Mouse (Mus musculus) right cerebral cortex, postnatal 14 days (tissue): Measurements from ENCODE around the gene Rsu1.
A peak's percentile ranks its signal among the peaks of the same experiment; 100 is the strongest.

Experiments used
- DNase-seq: peaks from one replicate; pipeline ENCODE4 v3.0.0; 2022

The Rsu1 gene

GRCm38 (mm10) chr2:13145245-13145644, 126.0 kb downstream of the Rsu1 start:
- DNase-seq: no peak

GRCm38 (mm10) chr2:13134890-13135289, 136.3 kb downstream of the Rsu1 start:
- no peak for DNase-seq

DNA sequence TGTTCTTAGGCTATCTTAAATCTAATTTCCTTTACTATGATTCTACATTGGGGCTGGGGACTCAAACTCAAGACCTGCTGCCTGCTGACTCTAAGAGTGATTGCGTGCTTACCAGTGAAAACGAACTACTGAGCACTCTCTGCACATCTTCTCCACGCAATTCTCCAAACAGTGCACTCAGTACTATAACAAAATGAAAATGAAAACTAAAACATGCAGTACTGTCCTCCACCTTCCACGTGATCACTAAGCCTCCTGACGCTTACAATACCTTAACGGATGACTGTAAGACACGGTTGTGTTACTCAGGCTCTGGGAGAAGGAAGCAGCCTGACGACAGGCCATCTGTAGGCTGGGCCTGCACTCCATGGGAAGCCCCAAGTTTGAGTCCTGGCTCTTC, 138.4 kb downstream of the Rsu1 start:
- DNase-seq: no peak

DNA sequence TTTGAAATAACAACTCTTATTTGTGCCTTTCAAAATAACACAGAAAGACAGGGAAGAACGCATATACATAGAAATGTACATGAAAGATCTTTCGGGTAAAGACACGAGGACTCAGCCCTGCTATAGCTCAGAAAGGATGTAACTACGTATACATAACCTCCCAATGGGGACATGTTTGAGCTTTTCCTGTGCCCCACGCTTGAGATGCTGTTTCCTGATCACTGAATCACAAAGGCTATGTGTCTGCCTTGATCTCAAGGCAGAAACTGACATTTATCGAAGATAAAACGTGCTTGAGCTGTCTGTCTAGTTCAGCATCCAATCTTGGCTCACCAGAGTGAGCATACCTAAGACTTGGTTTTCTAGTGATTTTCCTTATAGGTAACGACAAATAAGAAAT, 138.8 kb downstream of the Rsu1 start:
- no peak for DNase-seq

DNA sequence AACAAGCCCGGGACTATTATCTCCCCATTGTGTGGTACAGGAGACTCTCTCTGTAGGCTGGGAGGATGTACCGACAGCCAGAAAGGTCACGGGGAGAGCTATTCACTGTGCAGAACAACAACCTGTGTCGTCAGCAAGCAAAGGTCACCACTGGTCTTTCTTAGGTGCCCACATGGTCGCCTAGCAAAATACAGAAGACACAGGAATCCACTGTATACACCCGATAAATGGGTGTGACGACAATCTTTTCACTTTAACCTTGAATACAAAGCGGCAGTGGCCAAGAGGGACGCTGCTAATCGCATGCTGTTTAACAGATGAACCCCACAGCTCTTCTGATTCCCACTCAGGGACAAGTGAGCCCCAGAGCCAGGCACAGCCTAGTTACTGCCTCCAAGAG, 141.4 kb downstream of the Rsu1 start:
- no peak for DNase-seq

DNA sequence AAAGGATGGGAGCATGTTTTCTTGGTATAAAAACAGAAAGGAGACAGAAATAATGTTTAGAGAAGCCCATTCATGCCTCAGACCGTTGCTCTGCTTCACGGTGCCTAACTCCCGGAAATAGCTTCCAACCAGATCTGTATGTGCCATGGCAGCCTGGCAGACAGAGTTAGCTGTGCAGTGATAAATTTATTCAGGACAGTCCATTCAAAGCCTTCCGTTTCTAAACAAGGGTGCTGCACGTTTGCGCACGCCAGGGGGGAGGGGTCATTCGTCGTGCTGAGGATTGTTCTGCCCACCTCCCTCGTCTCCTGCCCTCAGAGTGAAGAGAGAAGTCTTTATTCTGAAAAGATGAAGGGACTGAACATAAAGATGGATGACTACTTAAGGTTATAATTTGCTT, 141.9 kb downstream of the Rsu1 start:
- peak; percentile 21 for DNase-seq

DNA sequence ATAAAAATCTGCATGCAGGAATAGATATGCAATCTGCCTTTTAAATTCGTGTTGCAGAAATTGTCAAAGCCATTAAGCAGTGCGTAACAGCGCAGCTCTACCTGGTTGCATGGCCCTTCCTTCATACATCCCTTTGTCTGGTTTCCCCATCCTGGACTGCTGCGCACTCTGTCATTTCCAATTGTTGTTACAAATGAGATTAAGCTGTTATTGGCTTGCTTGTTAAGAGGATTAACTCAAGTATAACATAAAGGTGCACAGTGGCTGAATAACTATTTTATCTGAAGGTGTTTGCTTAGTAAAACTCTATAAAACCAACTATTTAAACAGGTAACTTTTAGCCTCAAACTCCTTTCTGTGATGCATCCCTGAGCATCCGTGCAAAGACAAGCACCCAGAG, 150.8 kb downstream of the Rsu1 start:
- no peak for DNase-seq

DNA sequence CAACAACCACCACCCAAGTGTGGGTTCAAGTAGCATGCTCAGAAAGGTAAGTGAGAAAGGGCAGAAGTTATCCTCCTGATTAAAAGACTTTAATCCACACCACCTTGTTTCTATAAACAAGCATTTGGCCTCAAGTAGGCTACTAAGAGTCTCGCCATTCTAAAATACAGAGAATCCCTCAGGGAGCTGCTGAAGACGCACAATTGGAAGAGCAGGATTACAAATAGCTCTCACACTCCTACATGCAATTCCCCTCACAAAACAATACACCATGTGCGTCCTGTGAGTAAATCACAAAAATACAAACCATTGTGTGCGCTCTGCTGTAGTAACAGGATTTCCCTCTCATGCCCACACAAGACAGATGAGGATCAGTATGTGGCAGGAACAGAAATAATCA, 153.3 kb downstream of the Rsu1 start:
- no peak for DNase-seq

DNA sequence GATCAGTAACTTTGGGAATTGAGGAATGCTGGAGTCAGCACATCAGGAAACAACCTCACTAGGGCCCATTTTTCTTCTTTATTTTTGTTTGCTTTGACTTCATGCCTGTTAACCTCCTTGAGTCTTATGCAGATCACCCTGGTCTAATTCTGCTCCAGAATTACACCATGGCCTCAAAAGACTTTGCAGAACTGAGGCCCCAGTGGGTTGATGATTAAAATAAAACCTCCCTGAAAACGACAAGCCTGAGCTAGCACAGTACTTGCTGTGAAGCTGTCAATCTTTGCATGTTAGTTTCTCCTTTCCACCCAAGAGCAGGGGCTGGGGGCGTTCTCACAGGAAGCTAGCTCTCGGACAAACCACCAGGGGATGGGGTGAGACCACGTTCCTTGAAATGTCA, 164.7 kb downstream of the Rsu1 start:
- no peak for DNase-seq

DNA sequence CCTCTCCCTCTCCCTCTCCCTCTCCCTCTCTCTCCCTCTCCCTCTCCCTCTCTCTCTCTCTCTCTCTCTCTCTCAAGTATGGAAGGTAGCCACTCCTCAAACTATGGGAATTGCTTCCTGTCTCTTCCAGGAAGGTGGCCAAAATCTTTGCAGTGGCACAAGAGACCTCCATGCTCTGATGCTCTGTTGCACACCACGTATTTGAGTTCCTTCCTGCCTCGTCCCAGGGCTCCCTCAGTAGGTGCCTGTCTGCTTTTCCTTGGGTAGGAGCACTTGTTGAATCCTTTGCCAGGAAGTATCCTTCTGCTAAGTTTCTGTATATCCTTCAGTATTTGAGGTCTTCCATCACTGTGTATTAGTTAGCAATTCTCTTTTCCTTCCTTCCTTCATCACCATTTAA, 166.8 kb downstream of the Rsu1 start:
- DNase-seq: no peak

DNA sequence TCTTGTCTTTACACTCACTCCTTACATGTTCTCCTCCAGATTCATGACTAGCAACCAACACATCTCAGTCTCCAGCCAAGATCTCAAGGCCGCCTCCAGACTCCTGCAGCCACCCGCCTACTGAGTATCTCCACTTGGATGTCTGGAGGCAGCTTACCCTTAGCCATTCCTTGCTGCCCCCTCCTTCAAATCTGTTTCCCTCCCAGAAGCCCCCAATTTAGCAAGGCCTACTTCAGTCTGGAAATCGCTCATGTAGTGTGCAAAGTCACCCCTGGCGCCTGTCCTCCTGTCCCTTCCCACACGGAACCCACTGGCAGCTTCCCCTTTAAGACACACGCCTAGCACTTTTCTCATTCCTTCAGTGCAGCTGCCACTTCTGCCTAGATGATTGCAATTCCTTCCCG, 167.4 kb downstream of the Rsu1 start:
- DNase-seq: peak; percentile 14

- DNase-seq: no peak
These were observed 177.2 kb downstream of the Rsu1 start for GRCm38 (mm10) chr2:13094045-13094444.

- no peak for DNase-seq
These were observed 177.6 kb downstream of the Rsu1 start for GRCm38 (mm10) chr2:13093570-13093969.

DNA sequence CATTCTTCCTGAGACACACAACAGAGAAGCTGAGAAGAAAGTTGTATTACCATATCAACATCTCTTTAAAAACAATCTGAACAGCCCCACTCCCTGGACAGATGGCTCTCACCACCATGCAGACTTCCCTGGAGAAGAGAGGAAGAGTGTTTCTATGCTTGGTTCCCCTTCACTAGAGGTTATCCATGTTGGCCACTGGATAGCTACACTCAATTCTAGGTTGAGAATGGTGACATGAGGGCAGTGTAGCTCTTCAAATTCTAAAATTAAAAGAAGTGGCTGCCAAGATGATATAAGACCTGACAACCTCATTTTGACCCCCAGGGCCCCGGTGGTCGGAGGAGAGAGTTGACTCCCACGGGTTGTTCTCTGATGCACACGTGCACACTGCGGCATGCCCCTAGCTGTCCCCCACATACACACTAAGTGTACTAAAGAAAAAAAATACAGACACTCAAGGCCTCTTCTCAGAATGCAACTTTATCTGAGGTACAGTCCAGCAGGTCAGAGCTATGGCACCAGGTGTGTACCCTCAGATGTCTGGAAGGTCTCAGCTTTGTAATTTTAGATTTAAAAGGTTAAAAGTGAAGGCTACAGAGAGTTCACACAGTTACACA, 179.7 kb downstream of the Rsu1 start:
- DNase-seq: no peak

GRCm38 (mm10) chr2:13090841-13091240, 180.4 kb downstream of the Rsu1 start:
- no peak for DNase-seq

GRCm38 (mm10) chr2:13089861-13090260, 181.4 kb downstream of the Rsu1 start:
- DNase-seq: no peak

DNA sequence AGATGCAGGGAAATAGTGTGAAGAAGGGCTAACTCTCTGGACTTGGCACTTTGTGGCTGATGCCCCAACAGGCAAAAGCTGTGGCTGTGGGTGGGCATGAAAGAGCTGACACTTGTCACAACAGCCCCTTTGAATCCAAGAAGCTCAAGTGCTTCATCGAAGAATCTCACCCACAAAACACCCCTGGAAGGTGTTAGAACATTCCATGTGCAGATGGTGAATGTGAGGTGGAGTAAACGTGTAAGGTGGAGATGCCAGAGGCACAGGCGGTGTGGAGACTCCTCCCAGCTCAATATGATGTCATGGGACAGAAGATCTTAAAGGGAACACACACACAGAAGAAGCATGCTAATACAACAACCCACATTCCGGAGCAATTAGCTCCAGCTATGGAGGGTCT, 182.9 kb downstream of the Rsu1 start:
- no peak for DNase-seq

DNA sequence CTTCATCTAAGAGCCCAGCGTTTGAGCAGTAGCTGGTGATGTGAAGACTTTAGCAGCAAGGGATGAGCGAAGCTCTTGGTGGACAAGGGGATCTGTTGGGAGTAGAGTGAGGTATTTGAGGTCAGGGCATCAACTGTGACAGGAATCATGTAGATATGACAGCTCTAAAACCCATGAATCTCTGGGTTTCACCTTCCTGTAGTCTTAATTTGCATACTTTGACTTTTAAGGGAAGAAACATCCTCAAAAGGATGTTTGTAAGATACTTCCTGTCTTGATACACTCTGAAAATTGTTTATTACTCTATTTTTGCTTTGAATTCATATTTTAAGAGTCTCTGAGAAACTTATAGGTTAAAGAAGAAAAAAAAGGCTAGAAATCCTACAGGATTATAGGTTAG, 183.4 kb downstream of the Rsu1 start:
- no peak for DNase-seq

DNA sequence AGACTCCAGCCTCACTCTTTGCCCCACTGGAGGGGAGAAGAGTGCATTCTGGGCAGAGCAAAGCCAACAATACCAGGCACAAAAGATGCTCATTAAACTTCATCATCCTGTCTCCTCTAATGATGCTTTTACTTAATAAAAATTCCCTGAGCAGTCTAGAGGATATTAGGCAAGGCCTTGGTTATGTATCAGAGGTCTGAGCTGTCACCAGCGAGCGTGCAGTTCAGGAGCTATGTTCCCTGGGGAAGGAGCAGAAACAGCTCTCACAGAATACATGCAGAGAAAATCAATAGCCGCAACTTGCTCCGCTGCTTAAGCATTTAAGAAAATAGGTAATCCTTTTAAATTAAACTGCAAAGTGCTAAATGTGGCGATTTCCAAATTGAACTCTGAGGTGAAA, 187.0 kb downstream of the Rsu1 start:
- DNase-seq: no peak

DNA sequence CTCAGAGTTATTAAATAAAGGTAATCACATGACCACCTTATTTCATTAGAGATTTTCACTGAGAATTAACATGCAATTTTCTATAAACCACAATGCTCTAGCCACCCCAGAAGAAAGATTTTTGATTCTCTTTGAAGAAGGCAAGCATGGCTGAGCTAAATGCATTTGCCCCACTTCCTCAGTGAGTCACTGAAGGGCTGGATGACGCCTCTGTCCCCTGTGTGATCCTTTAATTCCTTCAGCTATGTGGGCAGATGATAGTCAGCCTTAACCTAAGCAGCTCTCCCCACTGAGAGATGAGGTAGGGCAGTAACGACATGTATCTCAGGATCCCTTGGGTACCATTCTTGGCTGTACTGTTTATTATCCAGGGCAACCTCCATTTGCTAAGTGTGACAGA, 190.7 kb downstream of the Rsu1 start:
- DNase-seq: no peak

- no peak for DNase-seq
These were observed 199.0 kb downstream of the Rsu1 start for GRCm38 (mm10) chr2:13072243-13072642.

GRCm38 (mm10) chr2:13060426-13061170, 210.6 kb downstream of the Rsu1 start:
- peak; percentile 25 for DNase-seq

DNA sequence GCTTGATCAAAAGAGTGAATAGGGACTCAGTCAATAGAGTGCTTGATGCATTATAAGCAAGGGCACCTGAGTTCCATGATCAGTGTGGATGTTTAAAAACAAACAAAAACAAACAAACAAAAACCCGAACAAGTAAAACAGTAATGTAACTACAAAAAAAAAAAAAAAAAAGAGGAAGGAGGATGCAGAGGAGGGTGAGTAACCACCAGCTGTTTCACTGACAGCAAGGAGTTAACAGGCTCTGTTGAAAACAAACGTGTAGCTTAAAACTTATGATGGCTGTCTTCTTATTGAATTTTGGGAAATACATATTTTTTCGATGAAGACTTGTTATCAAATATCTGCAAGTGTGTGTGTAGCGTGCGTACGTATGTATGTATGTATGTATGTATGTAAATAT, 222.6 kb downstream of the Rsu1 start:
- DNase-seq: no peak

GRCm38 (mm10) chr2:13044555-13044954, 226.7 kb downstream of the Rsu1 start:
- DNase-seq: no peak

- DNase-seq: no peak
These were observed 231.4 kb downstream of the Rsu1 start for GRCm38 (mm10) chr2:13039785-13040184.
